Mouse (Mus musculus) cerebellum, adult 9-11 months (tissue): Measurements from ENCODE around the gene A030014E15Rik.
"Not testable (repeated sequence)": the region's sequence is repeated elsewhere in the genome, so short reads cannot be mapped to it uniquely, and the experiment has no call there.

Source experiments
- DNase-seq: peaks from one replicate; pipeline ENCODE4 v3.0.0; 2022

Gene A030014E15Rik

GRCm38 (mm10) chr1:82924650-82925049 is at the start of gene A030014E15Rik:
Gene A030014E15Rik, plus strand, starts transcription at chr1:82924917.
- DNase-seq = no peak

- DNase-seq = no peak
These were observed 45.5 kb upstream of the A030014E15Rik start for GRCm38 (mm10) chr1:82879172-82879571.

- no peak for DNase-seq
These were observed 44.5 kb upstream of the A030014E15Rik start for GRCm38 (mm10) chr1:82880196-82880595.

GRCm38 (mm10) chr1:82893269-82893668 is 31.4 kb upstream of the A030014E15Rik start:
- DNase-seq = peak; percentile 8

GRCm38 (mm10) chr1:82900567-82900966 is 24.1 kb upstream of the A030014E15Rik start:
- DNase-seq = no peak

GRCm38 (mm10) chr1:82901201-82901600 is 23.5 kb upstream of the A030014E15Rik start:
- no peak for DNase-seq

GRCm38 (mm10) chr1:82905886-82906285 is 18.8 kb upstream of the A030014E15Rik start:
- DNase-seq = no peak

- DNase-seq = no peak
These were observed 11.7 kb upstream of the A030014E15Rik start, which contains the start of gene A030005L19Rik for GRCm38 (mm10) chr1:82913025-82913424. Gene A030005L19Rik, plus strand, starts transcription at chr1:82913325.

- DNase-seq = not testable (repeated sequence)
These were observed 11.3 kb upstream of the A030014E15Rik start for GRCm38 (mm10) chr1:82913434-82913833.

- DNase-seq = not testable (repeated sequence)
These were observed 5.8 kb downstream of the A030014E15Rik start for GRCm38 (mm10) chr1:82930558-82930957.

GRCm38 (mm10) chr1:82931326-82931725 is 6.6 kb downstream of the A030014E15Rik start, which contains the start of gene Gm6217:
Gene Gm6217, minus strand, starts transcription at chr1:82931399.
- not testable (repeated sequence) for DNase-seq

- DNase-seq = no peak
These were observed 13.9 kb downstream of the A030014E15Rik start for GRCm38 (mm10) chr1:82938666-82939065.

GRCm38 (mm10) chr1:82942505-82942904 is 17.8 kb downstream of the A030014E15Rik start:
- not testable (repeated sequence) for DNase-seq

GRCm38 (mm10) chr1:82943295-82943694 is 18.6 kb downstream of the A030014E15Rik start, which contains the start of gene A030003K21Rik:
Gene A030003K21Rik, minus strand, starts transcription at chr1:82943388.
- not testable (repeated sequence) for DNase-seq

- not testable (repeated sequence) for DNase-seq
These were observed 21.3 kb downstream of the A030014E15Rik start for GRCm38 (mm10) chr1:82946029-82946428.

GRCm38 (mm10) chr1:82948601-82949000 is 23.9 kb downstream of the A030014E15Rik start:
- DNase-seq = no peak

GRCm38 (mm10) chr1:82955913-82956312 is 31.2 kb downstream of the A030014E15Rik start, which contains the start of gene Gm7544:
Gene Gm7544, minus strand, starts transcription at chr1:82956013.
- not testable (repeated sequence) for DNase-seq

GRCm38 (mm10) chr1:82959870-82960385 is 35.2 kb downstream of the A030014E15Rik start, which contains the start of gene Gm47955:
Gene Gm47955, plus strand, starts transcription at chr1:82960286.
- DNase-seq = no peak

GRCm38 (mm10) chr1:82966413-82966812 is 41.7 kb downstream of the A030014E15Rik start:
- no peak for DNase-seq

GRCm38 (mm10) chr1:82972046-82972445 is 47.3 kb downstream of the A030014E15Rik start:
- DNase-seq = no peak

- DNase-seq = no peak
These were observed 48.5 kb downstream of the A030014E15Rik start for GRCm38 (mm10) chr1:82973244-82973643.

- no peak for DNase-seq
These were observed 49.2 kb downstream of the A030014E15Rik start for GRCm38 (mm10) chr1:82973901-82974300.

- DNase-seq = no peak
These were observed 49.6 kb downstream of the A030014E15Rik start for GRCm38 (mm10) chr1:82974342-82974741.
